Mouse (Mus musculus) urinary bladder, postnatal 14 days (tissue): ENCODE data around the gene Grin1.

Source experiments
- DNase-seq: peaks from one replicate; pipeline ENCODE4 v3.0.0; 2021; ENCODE audit warnings: low spot score

Grin1 gene

DNA sequence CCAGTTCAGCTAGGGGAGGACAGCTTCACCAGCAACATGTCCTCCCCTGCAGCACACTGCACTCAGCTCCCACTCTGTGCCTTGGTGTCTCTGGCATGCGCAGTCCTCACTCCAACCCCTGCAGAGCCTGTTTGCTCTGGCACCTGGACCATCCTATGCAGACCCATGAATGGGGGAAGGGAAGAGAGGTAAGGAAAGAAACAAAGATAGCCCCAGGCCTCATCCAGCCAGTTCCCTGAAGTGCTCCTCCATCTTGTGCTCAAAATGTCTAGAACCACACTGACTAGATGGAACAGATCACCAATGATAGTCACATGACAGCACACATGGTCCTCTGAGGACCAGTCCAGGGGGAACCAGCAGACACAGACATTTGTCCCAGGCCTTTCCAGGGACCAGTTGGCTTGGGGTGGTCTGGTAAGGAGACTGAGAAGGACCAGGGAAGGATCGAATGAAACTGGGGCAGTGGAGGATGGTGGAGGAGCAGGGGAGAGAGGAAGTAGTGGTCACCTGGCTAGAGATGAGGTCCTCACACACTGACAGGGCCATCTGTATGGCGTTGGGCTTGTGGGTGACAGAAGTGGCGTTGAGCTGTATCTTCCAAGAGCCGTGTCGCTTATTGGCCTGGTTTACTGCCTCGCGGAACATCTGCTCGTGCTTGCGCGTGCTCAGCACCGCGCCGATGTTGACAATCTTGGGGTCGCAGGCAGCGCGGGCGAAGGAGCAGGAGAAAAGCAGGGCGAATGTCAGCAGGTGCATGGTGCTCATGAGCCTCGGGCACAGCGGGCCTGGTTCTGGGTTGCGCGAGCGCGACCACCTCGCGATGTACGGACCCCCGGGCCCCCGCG, 644 bp downstream of the Grin1 start:
- no peak for DNase-seq

DNA sequence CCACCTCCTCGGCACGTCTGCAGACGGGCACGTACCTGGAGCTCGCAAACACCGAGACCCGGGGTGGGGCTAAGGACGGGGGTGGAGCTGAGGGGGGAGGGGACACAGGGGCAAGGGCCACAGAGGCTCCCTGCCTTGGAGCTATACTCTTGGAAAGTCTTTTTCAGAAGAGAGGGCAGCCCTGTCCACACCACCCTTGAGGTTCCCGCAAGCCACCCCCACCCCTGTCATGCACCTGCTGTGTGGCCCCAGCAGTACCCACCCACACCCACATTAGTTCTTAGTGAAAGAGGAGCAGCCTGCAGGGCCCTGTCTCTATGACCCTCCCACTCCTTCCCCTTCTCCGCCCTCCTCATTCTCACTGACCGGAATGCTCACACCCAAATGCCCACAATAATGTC, 7.5 kb downstream of the Grin1 start:
- DNase-seq: no peak

GRCm38 (mm10) chr2:25310969-25311368, 8.0 kb downstream of the Grin1 start:
- no peak for DNase-seq

DNA sequence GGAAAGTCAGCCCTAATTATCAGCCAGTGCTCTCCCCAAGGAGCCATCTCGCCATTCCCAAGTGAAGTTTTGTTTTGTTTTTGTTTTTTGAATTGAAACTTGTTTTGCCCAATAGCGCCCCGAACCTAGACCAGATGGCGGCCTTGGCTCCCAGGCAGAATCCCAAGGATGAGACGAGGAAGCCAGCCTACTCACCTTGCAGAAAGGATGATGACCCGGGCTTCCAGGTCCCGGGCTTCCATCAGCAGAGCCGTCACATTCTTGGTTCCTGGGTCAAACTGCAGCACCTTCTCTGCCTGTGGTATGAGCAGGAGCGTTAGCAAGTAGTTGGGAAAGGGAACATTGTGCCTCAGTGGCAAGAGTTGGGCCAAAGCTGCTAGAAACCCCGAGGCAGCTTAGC, 8.8 kb downstream of the Grin1 start:
- DNase-seq: no peak

GRCm38 (mm10) chr2:25305587-25306359, 13.2 kb downstream of the Grin1 start:
- no peak for DNase-seq

DNA sequence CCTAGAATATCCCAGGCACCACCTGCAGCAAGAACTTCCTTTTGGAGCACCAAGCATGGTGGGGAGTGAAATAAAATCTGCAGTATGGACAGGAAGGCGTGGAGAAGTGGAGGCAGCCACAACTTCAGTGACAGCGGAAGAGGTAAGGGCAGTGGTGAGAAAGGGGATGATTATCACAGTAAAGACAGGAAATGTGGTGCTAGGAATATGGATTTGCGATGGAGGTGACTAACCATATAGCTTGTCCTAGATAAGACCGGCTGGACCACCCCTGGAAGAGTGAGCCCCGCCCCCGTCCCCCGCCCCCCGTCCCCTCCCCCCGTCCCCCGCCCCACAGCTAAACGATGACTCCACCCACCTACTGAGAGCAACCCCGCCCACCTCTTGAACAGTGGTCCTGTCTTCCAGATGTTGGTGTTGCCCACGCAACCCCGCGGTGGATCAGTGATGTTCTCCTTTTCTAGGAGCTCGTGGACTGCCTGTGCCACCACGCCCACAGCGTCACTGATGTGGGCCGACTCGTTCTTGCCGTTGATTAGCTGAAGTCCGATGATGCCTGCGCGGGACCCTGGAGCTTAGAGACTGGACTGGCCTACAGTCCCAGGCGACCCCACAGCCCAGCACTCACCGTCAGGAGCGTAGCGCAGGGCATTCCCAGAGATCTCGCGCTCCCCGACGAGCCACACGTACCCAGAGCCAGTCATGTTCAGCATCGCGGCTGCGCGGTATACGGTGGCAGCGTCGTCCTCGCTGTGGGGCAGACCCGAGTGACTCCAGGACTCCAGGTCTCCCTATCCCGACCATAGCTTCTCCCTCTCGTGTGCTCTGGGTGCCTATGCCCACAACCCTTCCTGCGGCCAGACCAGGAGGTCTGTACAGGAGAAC, 14.1 kb downstream of the Grin1 start:
- DNase-seq: no peak

- DNase-seq: no peak
Observed at GRCm38 (mm10) chr2:25303931-25304656, 14.9 kb downstream of the Grin1 start.

GRCm38 (mm10) chr2:25303452-25303851, 15.5 kb downstream of the Grin1 start:
- no peak for DNase-seq

GRCm38 (mm10) chr2:25298046-25298445, 20.9 kb downstream of the Grin1 start:
- no peak for DNase-seq

DNA sequence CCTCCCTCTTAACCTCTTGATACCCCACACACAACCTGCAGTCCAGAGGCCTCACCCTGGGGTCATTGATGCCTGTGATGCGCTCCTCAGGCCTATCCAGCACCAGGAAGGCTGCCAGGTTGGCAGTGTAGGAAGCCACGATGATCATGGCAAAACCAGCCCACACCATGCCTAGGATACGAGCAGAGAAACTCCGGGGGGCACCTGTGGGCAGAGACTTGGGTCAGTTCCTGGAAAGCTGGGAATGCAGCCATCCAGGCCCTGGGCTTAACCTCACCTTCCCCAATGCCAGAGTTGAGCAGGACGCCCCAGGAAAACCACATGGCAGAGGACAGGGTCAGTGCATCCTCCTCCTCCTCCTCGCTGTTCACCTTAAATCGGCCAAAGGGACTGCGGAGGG, 21.9 kb downstream of the Grin1 start:
- DNase-seq: no peak

GRCm38 (mm10) chr2:25293706-25294105, 25.3 kb downstream of the Grin1 start:
- no peak for DNase-seq

- DNase-seq: peak; percentile 84
Observed at GRCm38 (mm10) chr2:25292856-25293255, 26.1 kb downstream of the Grin1 start.

DNA sequence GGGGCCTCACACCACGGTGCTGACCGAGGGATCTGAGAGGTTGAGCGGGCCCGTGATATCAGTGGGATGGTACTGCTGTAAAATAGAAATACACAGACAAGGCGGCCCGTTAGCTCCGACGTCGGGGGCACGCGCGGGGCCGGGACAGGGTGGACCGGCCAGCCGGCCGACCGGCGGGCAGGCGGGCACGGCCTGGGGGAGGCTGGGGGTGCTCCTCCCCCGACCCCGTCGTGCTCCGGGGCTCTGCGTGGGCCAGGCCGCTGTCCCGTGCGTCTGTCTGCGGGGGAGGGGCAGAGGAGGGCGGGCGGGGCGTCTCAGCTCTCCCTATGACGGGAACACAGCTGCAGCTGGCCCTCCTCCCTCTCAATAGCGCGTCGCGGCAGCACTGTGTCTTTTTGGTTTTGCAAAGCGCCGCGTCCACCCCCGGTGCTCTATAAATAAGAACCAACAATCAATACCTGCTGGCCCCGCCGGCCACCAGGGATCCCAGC, 26.9 kb downstream of the Grin1 start:
- DNase-seq: no peak

GRCm38 (mm10) chr2:25291184-25292053, 27.6 kb downstream of the Grin1 start:
- DNase-seq: no peak

- DNase-seq: no peak
Observed at GRCm38 (mm10) chr2:25290816-25291130, 28.2 kb downstream of the Grin1 start.

DNA sequence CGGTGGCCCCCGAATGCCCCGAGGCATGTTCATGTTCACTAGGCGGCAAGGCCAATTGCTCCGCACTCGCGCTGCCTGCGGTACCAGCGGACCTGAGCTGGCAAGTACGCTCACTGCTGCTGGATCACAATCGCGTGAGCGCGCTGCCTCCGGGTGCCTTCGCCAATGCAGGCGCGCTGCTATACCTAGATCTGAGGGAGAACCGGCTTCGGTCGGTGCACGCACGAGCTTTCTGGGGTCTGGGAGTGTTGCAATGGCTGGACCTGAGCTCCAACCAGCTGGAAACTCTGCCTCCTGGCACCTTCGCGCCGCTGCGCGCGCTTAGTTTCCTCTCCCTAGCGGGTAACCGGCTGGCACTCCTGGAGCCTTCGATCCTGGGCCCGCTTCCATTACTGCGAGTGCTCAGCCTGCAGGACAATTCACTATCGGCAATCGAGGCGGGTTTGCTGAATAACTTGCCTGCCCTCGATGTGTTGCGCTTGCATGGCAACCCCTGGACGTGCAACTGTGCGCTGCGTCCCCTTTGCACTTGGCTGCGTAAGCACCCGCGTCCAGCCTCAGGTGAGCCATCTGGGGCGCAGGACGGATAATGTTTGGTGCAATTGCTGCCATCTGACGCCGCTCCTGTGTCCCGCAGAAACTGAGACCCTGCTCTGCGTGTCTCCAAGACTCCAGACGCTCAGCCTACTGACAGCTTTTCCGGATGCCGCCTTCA, 28.7 kb downstream of the Grin1 start:
- peak; percentile 42 for DNase-seq

DNA sequence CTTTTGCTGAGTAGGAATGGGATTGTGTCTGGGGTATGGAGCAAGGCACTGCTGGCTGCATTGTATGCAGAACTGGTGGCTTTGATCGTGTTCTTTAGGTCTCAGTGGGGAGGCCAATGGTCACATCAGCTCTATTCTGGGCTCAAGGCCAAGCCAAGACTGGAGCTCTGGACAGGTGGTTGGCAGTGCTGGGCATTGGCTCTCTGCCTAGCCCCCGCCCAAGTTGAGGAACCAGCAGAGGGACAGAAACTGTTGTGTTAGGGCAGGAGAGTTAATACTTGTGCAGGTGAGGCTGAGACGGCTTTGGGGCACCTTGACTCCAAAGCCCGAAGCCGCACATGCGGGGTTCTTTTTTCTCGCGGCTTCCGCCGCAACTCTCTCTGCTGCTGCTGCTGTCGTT, 29.3 kb downstream of the Grin1 start, which contains the start of gene Lrrc26:
Lrrc26 (plus strand) TSS at position 265 of the 400 bp plus-strand sequence.
- peak; percentile 82 for DNase-seq

DNA sequence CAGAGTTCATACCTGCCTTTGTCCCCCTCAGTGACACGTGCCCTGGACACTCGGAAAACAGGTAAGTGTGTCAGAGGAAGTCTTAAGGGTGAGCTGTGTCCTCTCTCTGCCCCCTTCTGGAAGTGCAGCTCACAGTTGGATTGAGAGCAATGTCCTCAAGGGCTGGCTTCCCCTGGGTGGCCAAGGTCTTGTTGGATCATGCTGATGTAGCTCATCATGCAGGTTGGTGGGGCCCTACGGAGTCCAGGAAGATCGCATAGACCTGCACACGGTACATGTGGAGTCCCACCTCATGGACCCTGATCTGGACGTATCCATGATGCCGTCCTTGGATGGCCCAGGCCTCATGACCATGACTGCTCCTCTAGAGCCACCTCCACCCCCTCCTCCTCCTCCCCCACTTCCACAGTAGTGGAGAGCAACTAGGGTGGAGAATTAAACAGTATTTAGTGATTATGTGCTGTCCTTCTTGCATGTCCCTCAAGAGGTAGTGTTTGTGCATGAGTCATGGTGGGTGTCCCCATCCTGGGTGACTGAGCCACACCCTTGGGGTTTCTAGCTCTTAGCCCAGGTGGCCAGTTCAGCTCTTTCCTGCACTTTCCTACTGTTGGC, 30.1 kb downstream of the Grin1 start:
- DNase-seq: no peak

- no peak for DNase-seq
Observed at GRCm38 (mm10) chr2:25287927-25288649, 30.9 kb downstream of the Grin1 start, which contains the start of gene Tmem210. Tmem210 (plus strand) TSS chr2:25288145.
